Mouse (Mus musculus): ENCODE data around the gene Mmp9. TPM values are rescaled to one million over a fixed set of nuclear protein-coding genes. Genes with fewer than 3 reads are reported as not detected.
A peak's percentile ranks its signal among the peaks of the same experiment; 100 is the strongest.

Mmp9 gene
- 28.8 and 33.2 TPM in 2 replicates for polyA plus RNA-seq (2014; fragmentation: Nextera tagmentation; extraction: Ambion mirVana)

DNA sequence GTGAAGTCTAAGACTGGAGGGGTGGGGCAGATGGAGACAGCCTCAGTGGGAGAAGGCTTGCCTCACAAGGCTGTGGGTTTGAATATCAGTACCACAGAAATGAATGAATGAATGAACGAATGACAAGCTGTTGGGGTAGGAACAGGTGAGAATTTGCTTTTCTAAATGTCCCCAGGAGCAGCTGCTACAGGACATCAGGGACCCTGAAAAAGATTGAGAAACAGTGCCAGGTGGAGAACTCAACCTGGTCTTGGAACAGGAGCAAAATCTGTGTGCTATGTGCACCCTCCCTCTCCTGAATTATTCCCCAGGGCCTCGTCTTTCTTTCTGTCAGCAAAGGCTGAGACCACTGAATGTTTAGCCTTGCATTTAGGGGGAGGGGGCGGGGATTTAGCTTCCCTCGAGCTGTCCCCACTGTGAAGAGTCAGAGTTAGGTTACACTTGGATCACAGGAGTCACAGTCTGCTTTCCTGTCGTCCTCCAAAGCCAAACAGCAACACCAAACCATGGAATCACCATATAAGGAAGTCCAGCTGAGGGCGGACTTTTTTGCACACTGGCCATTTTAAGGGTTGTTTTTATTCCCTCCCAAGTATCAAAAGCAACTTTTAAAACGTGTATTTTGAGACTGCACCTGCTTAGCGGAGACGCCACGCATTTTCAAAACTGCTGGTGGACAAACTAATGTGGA is at the start of gene Mmp9:
Gene Mmp9 (plus strand): TSS at position 641 of the 691 bp plus-strand sequence.
- Histone ChIP-seq H3K4me2 (replicated peaks) (peak within 1 kb of the TSS; percentile 50), H3K27me3 (ENCODE audit: control insufficient read depth, insufficient read depth, low read length) (peaks cover 6% of the 10 kb centered on the region), H3K9me3 (ENCODE audit: control insufficient read depth, low read length) (no peaks in the 10 kb centered on the region), H3K36me3 (replicated peaks; ENCODE audit: control insufficient read depth, insufficient read depth) (no peaks in the 10 kb centered on the region), H3K4me1 (replicated peaks; ENCODE audit: control insufficient read depth, insufficient read depth, low read length) (peaks cover 21% of the 10 kb centered on the region; the same call in 1 of the 2 replicates), H3K9ac (0 out of 2 replicates have a peak within 1 kb of the TSS, but pooled peaks have one; percentile 3), H3K27ac (peak within 1 kb of the TSS; percentile 64), H3K4me3 (replicated peaks; ENCODE audit: low read length) (no peak within 1 kb of the TSS; the same call in 1 of the 2 replicates)
- ATAC-seq (ENCODE audit: low FRiP score) (no peak), DNase-seq (ENCODE audit: low spot score) (no peak)
- 23% methylated on average over 10 of the region's 10 CpGs for WGBS

DNA sequence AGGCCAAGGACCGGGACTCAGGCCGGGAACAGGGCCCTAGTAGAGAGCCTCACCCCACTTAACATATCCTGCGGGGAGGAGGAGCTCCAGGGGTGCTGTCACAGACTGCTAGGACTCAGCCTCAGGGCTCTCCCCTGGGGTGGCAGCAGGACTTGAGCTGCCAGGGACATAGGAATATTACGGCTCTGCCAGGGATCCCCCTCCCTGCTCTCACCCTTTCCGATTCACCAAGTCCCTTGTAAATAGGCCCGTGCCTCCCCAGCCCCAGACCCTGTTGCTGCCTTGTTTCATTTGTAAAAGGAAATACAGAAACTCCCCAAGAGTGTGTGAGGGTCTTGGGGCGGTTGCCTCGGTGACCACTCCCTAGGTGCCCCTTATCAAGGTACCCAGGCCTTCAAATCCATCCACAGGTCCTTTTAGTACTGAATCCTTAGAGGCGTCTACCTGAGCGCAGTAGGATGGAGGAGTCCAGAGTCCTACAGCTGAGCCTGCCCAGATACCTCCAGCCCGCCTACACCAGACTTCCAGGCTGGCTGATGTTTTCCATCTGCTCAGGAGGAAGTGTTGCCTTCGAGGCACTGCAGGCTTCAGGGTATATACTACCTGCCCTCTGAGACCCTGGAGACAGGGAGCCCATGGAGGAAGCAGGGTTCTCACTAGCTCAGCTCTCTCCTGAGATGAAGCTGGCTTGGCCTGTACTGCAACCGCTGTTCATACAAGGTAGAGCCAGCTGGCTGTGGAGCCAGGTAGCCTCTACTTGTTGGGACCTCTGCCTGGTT is 49.3 kb upstream of the Mmp9 start:
- Histone ChIP-seq H3K27me3 (ENCODE audit: control insufficient read depth, insufficient read depth, low read length) (no peaks in the 10 kb centered on the region), H3K9me3 (ENCODE audit: control insufficient read depth, low read length) (no peaks in the 10 kb centered on the region), H3K9ac (no peak overlapping the region), H3K4me3 (replicated peaks; ENCODE audit: low read length) (no peak overlapping the region), H3K27ac (no peak overlapping the region), H3K4me2 (replicated peaks) (no peak overlapping the region), H3K4me1 (replicated peaks; ENCODE audit: control insufficient read depth, insufficient read depth, low read length) (no peaks in the 10 kb centered on the region), H3K36me3 (replicated peaks; ENCODE audit: control insufficient read depth, insufficient read depth) (peaks cover 100% of the 10 kb centered on the region)
- WGBS, result 86% methylated on average over 13 of the region's 13 CpGs
- ATAC-seq (ENCODE audit: low FRiP score) (no peak), DNase-seq (ENCODE audit: low spot score) (no peak)

GRCm38 (mm10) chr2:164891908-164892695 is 48.5 kb upstream of the Mmp9 start:
- H3K4me2 ChIP-seq (replicated peaks), result no peak overlapping the region
- H3K36me3 ChIP-seq (replicated peaks; ENCODE audit: control insufficient read depth, insufficient read depth), result peaks cover 100% of the 10 kb centered on the region
- 82% methylated on average over 15 of the region's 15 CpGs for WGBS
- H3K9ac ChIP-seq, result no peak overlapping the region
- DNase-seq (ENCODE audit: low spot score) (no peak), ATAC-seq (ENCODE audit: low FRiP score) (no peak)
- H3K9me3 ChIP-seq (ENCODE audit: control insufficient read depth, low read length), result no peaks in the 10 kb centered on the region
- H3K27me3 ChIP-seq (ENCODE audit: control insufficient read depth, insufficient read depth, low read length), result no peaks in the 10 kb centered on the region
- no peak overlapping the region for H3K4me3 ChIP-seq (replicated peaks; ENCODE audit: low read length)
- no peaks in the 10 kb centered on the region for H3K4me1 ChIP-seq (replicated peaks; ENCODE audit: control insufficient read depth, insufficient read depth, low read length)
- H3K27ac ChIP-seq, result no peak overlapping the region

DNA sequence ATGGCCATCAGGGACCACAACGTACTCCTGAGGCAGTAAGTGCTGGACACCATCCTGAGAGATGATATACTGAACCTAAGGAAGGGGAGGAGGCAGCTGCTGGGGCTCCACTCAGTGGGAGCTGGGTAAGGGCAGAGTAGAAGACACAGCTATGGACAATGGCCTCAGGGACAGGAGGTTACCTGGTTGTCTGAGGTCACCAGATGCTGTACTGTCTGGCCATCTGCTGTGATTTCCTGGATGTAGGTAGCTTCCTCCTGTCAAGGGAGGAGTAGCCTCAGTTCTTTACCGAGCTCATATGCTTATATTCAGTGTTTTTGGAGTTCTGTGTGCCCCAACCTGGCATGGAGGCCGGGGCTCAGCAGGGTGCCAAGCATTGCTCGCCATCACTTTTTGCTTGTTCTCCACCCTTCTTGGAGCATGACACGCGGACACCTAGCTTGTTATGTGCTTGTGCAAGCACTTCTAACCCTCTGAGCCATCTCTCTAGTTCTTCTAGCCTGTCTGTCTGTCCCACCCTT is 47.8 kb upstream of the Mmp9 start:
- no peaks in the 10 kb centered on the region for H3K9me3 ChIP-seq (ENCODE audit: control insufficient read depth, low read length)
- no peak overlapping the region for H3K4me2 ChIP-seq (replicated peaks)
- H3K36me3 ChIP-seq (replicated peaks; ENCODE audit: control insufficient read depth, insufficient read depth), result peaks cover 100% of the 10 kb centered on the region
- H3K4me3 ChIP-seq (replicated peaks; ENCODE audit: low read length), result no peak overlapping the region
- DNase-seq (ENCODE audit: low spot score) (no peak), ATAC-seq (ENCODE audit: low FRiP score) (no peak)
- no peak overlapping the region for H3K27ac ChIP-seq
- H3K9ac ChIP-seq, result no peak overlapping the region
- no peaks in the 10 kb centered on the region for H3K4me1 ChIP-seq (replicated peaks; ENCODE audit: control insufficient read depth, insufficient read depth, low read length)
- H3K27me3 ChIP-seq (ENCODE audit: control insufficient read depth, insufficient read depth, low read length), result no peaks in the 10 kb centered on the region
- 87% methylated on average over 6 of the region's 6 CpGs for WGBS

DNA sequence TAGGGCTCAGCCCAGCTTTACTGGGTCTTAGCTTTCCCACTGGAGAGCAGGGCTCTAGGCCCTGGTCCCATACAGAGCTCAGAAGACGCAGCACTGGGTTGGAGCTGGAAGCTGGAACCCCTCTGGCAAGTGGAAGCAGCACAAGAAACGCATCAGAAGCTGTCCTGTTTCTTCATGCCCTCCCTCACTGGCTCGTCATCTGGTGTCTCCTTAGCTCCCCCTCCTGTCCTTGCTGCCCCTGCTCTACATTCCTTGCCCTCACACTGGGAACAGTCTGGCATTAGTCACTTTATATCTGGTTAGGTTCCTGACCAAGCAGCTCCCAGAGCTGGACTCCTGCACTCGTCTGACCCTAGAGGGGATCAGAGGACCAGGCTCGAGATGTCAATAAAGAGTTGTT is 46.5 kb upstream of the Mmp9 start:
- Histone ChIP-seq H3K4me3 (replicated peaks; ENCODE audit: low read length) (no peak overlapping the region), H3K4me1 (replicated peaks; ENCODE audit: control insufficient read depth, insufficient read depth, low read length) (no peaks in the 10 kb centered on the region), H3K9me3 (ENCODE audit: control insufficient read depth, low read length) (no peaks in the 10 kb centered on the region), H3K27me3 (ENCODE audit: control insufficient read depth, insufficient read depth, low read length) (no peaks in the 10 kb centered on the region), H3K27ac (no peak overlapping the region), H3K4me2 (replicated peaks) (no peak overlapping the region), H3K9ac (no peak overlapping the region), H3K36me3 (replicated peaks; ENCODE audit: control insufficient read depth, insufficient read depth) (peaks cover 100% of the 10 kb centered on the region)
- WGBS, result 63% methylated on average over 5 of the region's 5 CpGs
- ATAC-seq (ENCODE audit: low FRiP score) (no peak), DNase-seq (ENCODE audit: low spot score) (no peak)

DNA sequence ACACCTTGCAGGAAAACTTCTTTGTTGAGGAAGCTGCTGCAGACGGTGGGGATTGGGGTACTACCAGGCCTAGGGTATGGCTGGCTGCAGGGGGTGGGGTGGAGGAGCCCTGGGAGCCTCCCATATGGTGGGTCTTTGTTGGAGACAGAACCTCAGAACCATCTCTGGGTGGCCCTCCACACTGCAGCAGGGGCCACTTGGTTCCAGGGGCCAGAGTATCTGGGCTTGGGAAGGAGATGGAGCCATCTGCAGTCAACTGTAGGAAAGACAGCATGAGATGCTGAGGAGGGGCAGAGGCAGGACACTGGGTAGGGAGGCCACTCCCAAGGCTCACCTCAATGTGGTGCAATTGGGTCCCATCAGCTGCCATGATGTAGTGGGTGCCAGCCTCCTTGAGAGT is 45.9 kb upstream of the Mmp9 start:
- Histone ChIP-seq H3K4me3 (replicated peaks; ENCODE audit: low read length) (no peak overlapping the region), H3K36me3 (replicated peaks; ENCODE audit: control insufficient read depth, insufficient read depth) (peaks cover 100% of the 10 kb centered on the region), H3K4me2 (replicated peaks) (no peak overlapping the region), H3K27me3 (ENCODE audit: control insufficient read depth, insufficient read depth, low read length) (no peaks in the 10 kb centered on the region), H3K9ac (no peak overlapping the region), H3K9me3 (ENCODE audit: control insufficient read depth, low read length) (no peaks in the 10 kb centered on the region), H3K27ac (no peak overlapping the region), H3K4me1 (replicated peaks; ENCODE audit: control insufficient read depth, insufficient read depth, low read length) (no peaks in the 10 kb centered on the region)
- no peak for ATAC-seq (ENCODE audit: low FRiP score)
- 95% methylated on average over 1 of the region's 1 CpGs for WGBS
- no peak for DNase-seq (ENCODE audit: low spot score)

DNA sequence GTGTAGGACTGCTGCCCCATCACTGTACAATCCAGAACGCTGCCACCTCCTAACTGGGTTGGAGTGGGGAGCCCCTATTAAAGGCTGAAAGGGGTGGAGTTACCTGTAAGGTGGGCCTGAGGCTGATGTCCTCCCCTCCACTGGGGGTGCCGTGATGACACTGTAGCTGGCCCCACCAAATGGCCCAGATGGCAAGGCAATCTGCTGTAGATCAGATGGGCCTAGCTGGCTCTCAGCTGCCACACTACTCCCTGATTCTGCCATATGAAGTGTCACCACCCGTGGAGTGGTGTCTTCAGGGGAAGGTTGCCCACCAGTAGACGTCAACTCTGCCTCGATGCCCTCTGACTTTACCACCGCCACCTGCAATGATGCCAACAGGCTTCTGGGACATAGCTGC is 44.7 kb upstream of the Mmp9 start:
- Histone ChIP-seq H3K4me3 (replicated peaks; ENCODE audit: low read length) (no peak overlapping the region), H3K36me3 (replicated peaks; ENCODE audit: control insufficient read depth, insufficient read depth) (peaks cover 100% of the 10 kb centered on the region), H3K4me2 (replicated peaks) (no peak overlapping the region), H3K9me3 (ENCODE audit: control insufficient read depth, low read length) (no peaks in the 10 kb centered on the region), H3K4me1 (replicated peaks; ENCODE audit: control insufficient read depth, insufficient read depth, low read length) (no peaks in the 10 kb centered on the region), H3K27ac (no peak overlapping the region), H3K9ac (no peak overlapping the region), H3K27me3 (ENCODE audit: control insufficient read depth, insufficient read depth, low read length) (no peaks in the 10 kb centered on the region)
- WGBS, result 94% methylated on average over 6 of the region's 6 CpGs
- no peak for DNase-seq (ENCODE audit: low spot score)
- ATAC-seq (ENCODE audit: low FRiP score), result no peak

- H3K27ac ChIP-seq, result no peak overlapping the region
- ATAC-seq (ENCODE audit: low FRiP score), result no peak
- H3K9ac ChIP-seq, result no peak overlapping the region
- H3K36me3 ChIP-seq (replicated peaks; ENCODE audit: control insufficient read depth, insufficient read depth), result peaks cover 100% of the 10 kb centered on the region
- WGBS, result 96% methylated on average over 7 of the region's 7 CpGs
- no peaks in the 10 kb centered on the region for H3K4me1 ChIP-seq (replicated peaks; ENCODE audit: control insufficient read depth, insufficient read depth, low read length)
- H3K4me2 ChIP-seq (replicated peaks), result no peak overlapping the region
- H3K27me3 ChIP-seq (ENCODE audit: control insufficient read depth, insufficient read depth, low read length), result no peaks in the 10 kb centered on the region
- H3K4me3 ChIP-seq (replicated peaks; ENCODE audit: low read length), result no peak overlapping the region
- no peak for DNase-seq (ENCODE audit: low spot score)
- H3K9me3 ChIP-seq (ENCODE audit: control insufficient read depth, low read length), result no peaks in the 10 kb centered on the region
These were observed 42.6 kb upstream of the Mmp9 start for GRCm38 (mm10) chr2:164898008-164898407.

GRCm38 (mm10) chr2:164899034-164899433 is 41.5 kb upstream of the Mmp9 start:
- ATAC-seq (ENCODE audit: low FRiP score), result no peak
- H3K4me3 ChIP-seq (replicated peaks; ENCODE audit: low read length), result no peak overlapping the region
- H3K36me3 ChIP-seq (replicated peaks; ENCODE audit: control insufficient read depth, insufficient read depth), result peaks cover 94% of the 10 kb centered on the region
- H3K27me3 ChIP-seq (ENCODE audit: control insufficient read depth, insufficient read depth, low read length), result no peaks in the 10 kb centered on the region
- H3K27ac ChIP-seq, result no peak overlapping the region
- 94% methylated on average over 15 of the region's 15 CpGs for WGBS
- H3K9ac ChIP-seq, result no peak overlapping the region
- H3K4me1 ChIP-seq (replicated peaks; ENCODE audit: control insufficient read depth, insufficient read depth, low read length), result no peaks in the 10 kb centered on the region
- H3K9me3 ChIP-seq (ENCODE audit: control insufficient read depth, low read length), result no peaks in the 10 kb centered on the region
- no peak for DNase-seq (ENCODE audit: low spot score)
- H3K4me2 ChIP-seq (replicated peaks), result no peak overlapping the region

All from hindbrain, embryonic 14.5 days (tissue).